Mouse (Mus musculus): ENCODE measurements at regions not wholly inside any gene's neighbourhood (a gene's known extent, or its start where the extent isn't known, plus 50 kb on each side); places are given as distances from the start of the nearest gene placed in this dataset.

DNA sequence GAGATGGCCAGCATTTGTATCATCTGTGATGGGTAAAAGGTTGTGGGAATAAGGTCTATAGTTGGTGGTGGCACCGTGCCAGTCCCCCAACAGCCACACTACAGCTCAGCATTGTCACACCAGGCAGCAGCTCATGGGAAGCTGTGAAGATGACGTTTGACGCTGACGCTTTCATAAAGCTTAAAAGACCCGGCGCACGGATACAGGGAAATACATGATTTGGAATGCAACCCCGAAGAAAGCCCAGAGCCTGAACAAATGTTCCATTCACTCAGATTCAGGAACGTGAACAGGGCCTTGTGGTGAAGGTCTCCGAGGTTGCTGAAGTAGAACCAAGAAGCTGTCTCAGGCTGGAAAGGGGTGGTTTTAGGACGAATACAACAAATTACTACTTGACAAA is 82.4 kb upstream of the Exoc4 start:
- TF ChIP-seq ZNF384 (IDR thresholded peaks at IDR 0.05; ENCODE audit: low read depth, low read length) (no peak), MAX (IDR thresholded peaks at IDR 0.05; ENCODE audit: low read length) (no peak), POLR2A (IDR thresholded peaks at IDR 0.05; ENCODE audit: control insufficient read depth in 1 of 2, insufficient read depth in 1 of 2, low read depth in 1 of 2, low read length in 2 of 2, poor library complexity in 1 of 2) (no peak), NRF1 (IDR thresholded peaks at IDR 0.05; ENCODE audit: insufficient read depth, low read depth, low read length, poor library complexity, severe bottlenecking) (no peak), CTCF (IDR thresholded peaks at IDR 0.05 in 2 of 3, conservative IDR thresholded peaks at IDR 0.05 in 1 of 3; ENCODE audit: control insufficient read depth in 1 of 3, insufficient read depth in 1 of 3, low read depth in 2 of 3, low read length in 3 of 3, poor library complexity in 1 of 3, severe bottlenecking in 1 of 3) (no peak), ZMIZ1 (IDR thresholded peaks at IDR 0.05; ENCODE audit: low read depth, low read length) (no peak), CHD1 (IDR thresholded peaks at IDR 0.05; ENCODE audit: low read depth, low read length) (no peak), EP300 (IDR thresholded peaks at IDR 0.05; ENCODE audit: low read depth in 1 of 2, low read length in 2 of 2) (no peak), E2F4 (IDR thresholded peaks at IDR 0.05; ENCODE audit: borderline replicate concordance, low read depth, low read length) (no peak)

Measured in MEL (cell line).